Mouse (Mus musculus) embryonic facial prominence, embryonic 11.5 days (tissue): ENCODE results near the gene Slc17a5. TPM values are rescaled to one million over a fixed set of nuclear protein-coding genes. Genes with fewer than 3 reads are reported as not detected.

Experiments used
- ATAC-seq: fragments of 200-750 bp; cut with Nextera tagmentation; replicated peaks from 2 replicates; pipeline ENCODE4 v1.8.0; 2017; ENCODE audit warnings: low read depth; ENCODE audit not compliant: insufficient number of reproducible peaks, low FRiP score, low TSS enrichment
- DNase-seq: peaks from one replicate; pipeline ENCODE4 v3.0.0-alpha.2; 2015; ENCODE audit warnings: low spot score
- H3K27ac ChIP-seq: fragments of 300-500 bp; sonication (generic); replicated peaks from 2 replicates; pipeline ENCODE4 v1.5.1; 2014; ENCODE audit warnings: mild to moderate bottlenecking, low read depth, low read length, control low read depth
- H3K27me3 ChIP-seq: fragments of 300-500 bp; sonication (generic); 2 replicates; pipeline ENCODE4 v1.6.1; 2014; ENCODE audit warnings: mild to moderate bottlenecking, low read length, moderate library complexity, mixed read lengths; ENCODE audit not compliant: control insufficient read depth, insufficient read depth
- H3K36me3 ChIP-seq: fragments of 300-500 bp; sonication (generic); replicated peaks from 2 replicates; pipeline ENCODE4 v1.6.1; 2014; ENCODE audit warnings: low read depth, mild to moderate bottlenecking, low read length, moderate library complexity, mixed read lengths; ENCODE audit not compliant: control insufficient read depth, insufficient read depth
- H3K4me1 ChIP-seq: fragments of 300-500 bp; sonication (generic); 2 replicates; pipeline ENCODE4 v1.6.1; 2014; ENCODE audit warnings: low read length, mixed read lengths; ENCODE audit not compliant: control insufficient read depth, insufficient read depth
- H3K4me2 ChIP-seq: fragments of 300-500 bp; sonication (generic); 2 replicates; pipeline ENCODE4 v1.6.1; 2014; ENCODE audit warnings: low read depth, mild to moderate bottlenecking, control low read depth, low read length, moderate library complexity
- H3K4me3 ChIP-seq: fragments of 300-500 bp; sonication (generic); 2 replicates; pipeline ENCODE4 v1.5.1; 2014; ENCODE audit warnings: low read depth, low read length, control low read depth
- H3K9ac ChIP-seq: fragments of 300-500 bp; sonication (generic); replicated peaks from 2 replicates; pipeline ENCODE4 v1.6.1; 2014; ENCODE audit warnings: mild to moderate bottlenecking, control low read depth, low read length
- H3K9me3 ChIP-seq: fragments of 300-500 bp; sonication (generic); replicated peaks from 2 replicates; pipeline ENCODE4 v1.6.1; 2016; ENCODE audit warnings: mild to moderate bottlenecking, low read length, inconsistent platforms, mixed read lengths; ENCODE audit not compliant: control insufficient read depth
- WGBS: fragments of 180-500 bp; shearing (Covaris S2); extraction: QIAGEN DNeasy Blood & Tissue Kit; methylation state at CpG from one replicate; pipeline ENCODE4 v1.1.7; 2014; 5-methylcytosine and 5-hydroxymethylcytosine counted together
- polyA plus RNA-seq: library from polyadenylated mRNA; unstranded; fragments of >200 nt; fragmentation: Nextera tagmentation; extraction: Ambion mirVana; gene quantifications from 2 replicates; pipeline ENCODE4 v1.2.1, GENCODE M21; 2014

Gene Slc17a5
- polyA plus RNA-seq, 1 experiment from 2014 or later = 11.8 TPM

- 46% methylated on average over 12 of the region's 12 CpGs for WGBS
- Histone ChIP-seq H3K4me2 (no peak overlapping the region), H3K36me3 (no peaks in the 10 kb centered on the region), H3K9me3 (no peaks in the 10 kb centered on the region), H3K9ac (no peak overlapping the region), H3K4me1 (no peaks in the 10 kb centered on the region), H3K27ac (no peak overlapping the region), H3K4me3 (no peak overlapping the region), H3K27me3 (no peaks in the 10 kb centered on the region)
- ATAC-seq (no peak), DNase-seq (peak; percentile 87)
Observed at GRCm38 (mm10) chr9:78552984-78553383, 34.9 kb downstream of the Slc17a5 start.

- no peaks in the 10 kb centered on the region for H3K27me3 ChIP-seq
- ATAC-seq (no peak), DNase-seq (no peak)
- no peak overlapping the region for H3K9ac ChIP-seq
- no peak overlapping the region for H3K4me3 ChIP-seq
- no peaks in the 10 kb centered on the region for H3K9me3 ChIP-seq
- no peaks in the 10 kb centered on the region for H3K4me1 ChIP-seq
- WGBS = 57% methylated on average over 4 of the region's 4 CpGs
- H3K36me3 ChIP-seq = no peaks in the 10 kb centered on the region
- H3K4me2 ChIP-seq = no peak overlapping the region
- H3K27ac ChIP-seq = no peak overlapping the region
Observed at GRCm38 (mm10) chr9:78551761-78552160, 36.1 kb downstream of the Slc17a5 start.

GRCm38 (mm10) chr9:78547742-78548141 lies 40.1 kb downstream of the Slc17a5 start:
- H3K36me3 ChIP-seq = no peaks in the 10 kb centered on the region
- H3K27ac ChIP-seq = no peak overlapping the region
- 82% methylated on average over 12 of the region's 12 CpGs for WGBS
- no peak for ATAC-seq
- no peaks in the 10 kb centered on the region for H3K27me3 ChIP-seq
- DNase-seq = no peak
- no peak overlapping the region for H3K9ac ChIP-seq
- no peaks in the 10 kb centered on the region for H3K4me1 ChIP-seq
- no peak overlapping the region for H3K4me3 ChIP-seq
- H3K9me3 ChIP-seq = no peaks in the 10 kb centered on the region
- H3K4me2 ChIP-seq = no peak overlapping the region

GRCm38 (mm10) chr9:78546944-78547343 lies 40.9 kb downstream of the Slc17a5 start:
- ATAC-seq = no peak
- no peaks in the 10 kb centered on the region for H3K9me3 ChIP-seq
- WGBS = 77% methylated on average over 7 of the region's 7 CpGs

GRCm38 (mm10) chr9:78541758-78542157 lies 46.1 kb downstream of the Slc17a5 start:
- ATAC-seq = no peak
- Histone ChIP-seq H3K27ac (no peak overlapping the region), H3K36me3 (no peaks in the 10 kb centered on the region), H3K4me2 (no peak overlapping the region), H3K4me1 (no peaks in the 10 kb centered on the region), H3K9me3 (no peaks in the 10 kb centered on the region), H3K9ac (no peak overlapping the region), H3K4me3 (no peak overlapping the region), H3K27me3 (no peaks in the 10 kb centered on the region)
- no peak for DNase-seq
- 96% methylated on average over 13 of the region's 14 CpGs for WGBS

More at GRCm38 (mm10) chr9:78546944-78547343, 40.9 kb downstream of the Slc17a5 start:
- Histone ChIP-seq H3K4me1 (no peaks in the 10 kb centered on the region), H3K27me3 (no peaks in the 10 kb centered on the region), H3K9ac (no peak overlapping the region), H3K4me3 (no peak overlapping the region), H3K27ac (no peak overlapping the region), H3K36me3 (no peaks in the 10 kb centered on the region), H3K4me2 (no peak overlapping the region)
- DNase-seq = no peak

- no peak for ATAC-seq
- Histone ChIP-seq H3K27ac (no peak overlapping the region), H3K4me1 (no peaks in the 10 kb centered on the region), H3K36me3 (no peaks in the 10 kb centered on the region), H3K9me3 (no peaks in the 10 kb centered on the region), H3K27me3 (no peaks in the 10 kb centered on the region), H3K9ac (no peak overlapping the region), H3K4me2 (no peak overlapping the region), H3K4me3 (no peak overlapping the region)
- no peak for DNase-seq
- 60% methylated on average over 6 of the region's 6 CpGs for WGBS
Observed at GRCm38 (mm10) chr9:78538421-78538820, 49.4 kb downstream of the Slc17a5 start.

DNA sequence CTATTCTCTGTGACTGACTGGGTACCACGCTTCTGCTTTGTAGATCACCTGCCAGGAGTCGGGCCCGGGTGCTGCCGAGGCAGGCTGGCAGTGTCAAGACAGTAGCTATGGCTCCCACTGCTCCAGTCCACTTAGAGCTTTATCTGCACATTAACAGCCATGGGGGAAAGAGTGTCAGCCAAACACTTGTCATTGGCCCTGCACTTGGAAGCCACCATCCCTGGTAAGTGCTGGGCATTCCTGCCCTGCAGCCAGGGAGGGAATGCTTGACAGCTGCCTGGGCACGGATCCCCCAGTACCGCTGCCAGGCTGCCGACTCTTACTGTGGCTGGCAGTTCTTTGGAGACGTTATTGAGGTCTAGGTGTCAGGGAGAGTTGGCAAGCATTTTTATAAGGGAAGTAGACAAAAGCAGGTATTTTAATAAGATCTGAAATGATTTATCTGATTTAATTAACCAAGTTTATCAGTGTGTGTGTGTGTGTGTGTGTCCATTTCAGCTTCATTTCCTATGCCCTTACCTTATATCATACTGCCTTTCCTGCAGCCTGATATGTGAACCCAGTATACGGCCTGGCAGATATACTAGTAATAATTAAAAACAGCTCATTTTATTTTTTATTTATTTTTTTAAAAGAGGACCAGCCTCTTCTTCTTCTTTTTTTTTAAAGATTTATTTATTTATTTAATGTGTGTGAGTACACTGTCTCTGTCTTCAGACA lies 50.5 kb downstream of the Slc17a5 start:
- no peak for ATAC-seq
- WGBS = 84% methylated on average over 9 of the region's 9 CpGs

DNA sequence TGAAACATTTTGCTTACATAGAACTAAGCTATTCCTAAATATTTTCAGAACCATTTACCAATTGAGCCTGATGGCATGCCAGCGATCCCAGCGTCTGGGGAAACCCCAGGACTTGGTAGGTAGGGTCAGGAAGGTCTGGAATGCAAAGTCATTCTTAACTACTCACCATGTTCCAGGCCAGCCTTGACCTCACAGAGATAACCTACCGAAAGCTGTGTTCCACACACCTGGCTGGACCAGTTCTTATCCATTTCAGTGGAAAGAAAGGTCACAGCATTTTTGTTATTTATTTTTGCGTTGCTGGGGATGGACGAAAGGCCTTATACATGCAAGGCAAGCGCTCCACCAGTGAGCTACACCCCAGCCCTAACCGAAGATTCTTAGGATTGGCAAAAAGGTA lies 53.2 kb downstream of the Slc17a5 start:
- no peak overlapping the region for H3K4me2 ChIP-seq
- H3K9ac ChIP-seq = no peak overlapping the region
- H3K27me3 ChIP-seq = no peaks in the 10 kb centered on the region
- no peaks in the 10 kb centered on the region for H3K36me3 ChIP-seq
- DNase-seq (no peak), ATAC-seq (no peak)
- H3K27ac ChIP-seq = no peak overlapping the region
- H3K4me3 ChIP-seq = no peak overlapping the region
- no peaks in the 10 kb centered on the region for H3K9me3 ChIP-seq
- 88% methylated on average over 7 of the region's 7 CpGs for WGBS
- no peaks in the 10 kb centered on the region for H3K4me1 ChIP-seq

More for the DNA sequence above, 50.5 kb downstream of the Slc17a5 start:
- H3K4me3 ChIP-seq = no peak overlapping the region
- no peak overlapping the region for H3K4me2 ChIP-seq
- H3K27me3 ChIP-seq = no peaks in the 10 kb centered on the region
- H3K9ac ChIP-seq = no peak overlapping the region
- no peak overlapping the region for H3K27ac ChIP-seq
- no peaks in the 10 kb centered on the region for H3K9me3 ChIP-seq
- no peaks in the 10 kb centered on the region for H3K4me1 ChIP-seq
- no peaks in the 10 kb centered on the region for H3K36me3 ChIP-seq
- DNase-seq = no peak
